Mouse (Mus musculus): ENCODE results near the gene Krtap1-4. TPM values are rescaled to one million over a fixed set of nuclear protein-coding genes. Genes with fewer than 3 reads are reported as not detected.

Krtap1-4 gene
- total and polyA plus RNA-seq, 3 experiments, result not detected

- Histone ChIP-seq H3K27me3 (ENCODE audit: control insufficient read depth in 1 of 2, insufficient read depth in 2 of 2, low read length in 2 of 2) (0 out of 4 replicates have a peak, but pooled peaks cover 0 to 1% of the 10 kb centered on the region in 2 experiments), H3K4me1 (ENCODE audit: control insufficient read depth in 1 of 2, insufficient read depth in 2 of 2, low read length in 2 of 2) (no peaks in the 10 kb centered on the region), H3K4me3 (ENCODE audit: control insufficient read depth in 1 of 2, insufficient read depth in 1 of 2, low read depth in 2 of 2, low read length in 2 of 2) (no peak within 1 kb of the TSS), H3K9me3 (replicated peaks; ENCODE audit: insufficient read depth, low read length) (no peaks in the 10 kb centered on the region), H3K36me3 (ENCODE audit: control insufficient read depth in 1 of 2, insufficient read depth in 2 of 2, low read length in 2 of 2) (no peaks in the 10 kb centered on the region), H3K9ac (ENCODE audit: control insufficient read depth, low read depth, low read length, poor library complexity, severe bottlenecking) (no peak within 1 kb of the TSS), H3K79me2 (ENCODE audit: control insufficient read depth, insufficient read depth, low read length, poor library complexity) (no peaks in the 10 kb centered on the region), H3K27ac (ENCODE audit: control insufficient read depth, low read depth, low read length) (no peak within 1 kb of the TSS)
- no peak for TF ChIP-seq SIN3A (IDR thresholded peaks at IDR 0.05; ENCODE audit: low read length)
- no peak for TF ChIP-seq CHD2 (IDR thresholded peaks at IDR 0.05; ENCODE audit: low read length)
- no peak for TF ChIP-seq USF1 (IDR thresholded peaks at IDR 0.05; ENCODE audit: low read depth, low read length)
- no peak for TF ChIP-seq TBP (IDR thresholded peaks at IDR 0.05; ENCODE audit: low read depth, low read length)
- no peak for TF ChIP-seq NELFE (IDR thresholded peaks at IDR 0.05; ENCODE audit: low read depth, low read length)
- no peak for DNase-seq (ENCODE audit: low read depth, low spot score)
These were observed 44.7 kb upstream of the Krtap1-4 start, which contains the start of gene Krtap4-1 for GRCm38 (mm10) chr11:99628138-99628537. Gene Krtap4-1 (minus strand): TSS chr11:99628238.

GRCm38 (mm10) chr11:99620335-99620734 lies 36.9 kb upstream of the Krtap1-4 start, which contains the start of gene Gm11562:
Gene Gm11562 (minus strand): TSS chr11:99620435.
- H3K4me1 ChIP-seq (ENCODE audit: control insufficient read depth in 1 of 2, insufficient read depth in 2 of 2, low read length in 2 of 2), result no peaks in the 10 kb centered on the region
- TF ChIP-seq ZC3H11A (IDR thresholded peaks at IDR 0.05; ENCODE audit: low read depth, low read length) (no peak), TBP (IDR thresholded peaks at IDR 0.05; ENCODE audit: low read depth, low read length) (no peak), SIN3A (IDR thresholded peaks at IDR 0.05; ENCODE audit: low read length) (no peak), USF1 (IDR thresholded peaks at IDR 0.05; ENCODE audit: low read depth, low read length) (no peak), MAZ (IDR thresholded peaks at IDR 0.05; ENCODE audit: low read depth, low read length) (no peak), UBTF (IDR thresholded peaks at IDR 0.05; ENCODE audit: borderline replicate concordance, insufficient read depth, low read depth, low read length) (no peak), ZNF384 (IDR thresholded peaks at IDR 0.05; ENCODE audit: low read depth, low read length) (no peak), MAX (IDR thresholded peaks at IDR 0.05; ENCODE audit: low read length) (no peak), NRF1 (IDR thresholded peaks at IDR 0.05; ENCODE audit: insufficient read depth, low read depth, low read length, poor library complexity, severe bottlenecking) (no peak), CTCF (IDR thresholded peaks at IDR 0.05 in 2 of 3, conservative IDR thresholded peaks at IDR 0.05 in 1 of 3; ENCODE audit: control insufficient read depth in 1 of 3, insufficient read depth in 1 of 3, low read depth in 2 of 3, low read length in 3 of 3, poor library complexity in 1 of 3, severe bottlenecking in 1 of 3) (no peak), ELF1 (IDR thresholded peaks at IDR 0.05; ENCODE audit: low read depth, low read length) (no peak), GATA1 (IDR thresholded peaks at IDR 0.05; ENCODE audit: low read depth, low read length) (no peak), TCF12 (IDR thresholded peaks at IDR 0.05; ENCODE audit: low read depth, low read length) (no peak), CHD2 (IDR thresholded peaks at IDR 0.05; ENCODE audit: low read length) (no peak)
- no peaks in the 10 kb centered on the region for H3K9me3 ChIP-seq (replicated peaks; ENCODE audit: insufficient read depth, low read length)
- no peak within 1 kb of the TSS for H3K9ac ChIP-seq (ENCODE audit: control insufficient read depth, low read depth, low read length, poor library complexity, severe bottlenecking)
- DNase-seq (ENCODE audit: low read depth, low spot score), result no peak
- 0 out of 4 replicates have a peak, but pooled peaks cover 0 to 1% of the 10 kb centered on the region in 2 experiments for H3K27me3 ChIP-seq (ENCODE audit: control insufficient read depth in 1 of 2, insufficient read depth in 2 of 2, low read length in 2 of 2)
- no peak within 1 kb of the TSS for H3K4me3 ChIP-seq (ENCODE audit: control insufficient read depth in 1 of 2, insufficient read depth in 1 of 2, low read depth in 2 of 2, low read length in 2 of 2)
- H3K79me2 ChIP-seq (ENCODE audit: control insufficient read depth, insufficient read depth, low read length, poor library complexity), result no peaks in the 10 kb centered on the region
- H3K27ac ChIP-seq (ENCODE audit: control insufficient read depth, low read depth, low read length), result no peak within 1 kb of the TSS
- H3K36me3 ChIP-seq (ENCODE audit: control insufficient read depth in 1 of 2, insufficient read depth in 2 of 2, low read length in 2 of 2), result no peaks in the 10 kb centered on the region
